In the genomic region with DNA sequence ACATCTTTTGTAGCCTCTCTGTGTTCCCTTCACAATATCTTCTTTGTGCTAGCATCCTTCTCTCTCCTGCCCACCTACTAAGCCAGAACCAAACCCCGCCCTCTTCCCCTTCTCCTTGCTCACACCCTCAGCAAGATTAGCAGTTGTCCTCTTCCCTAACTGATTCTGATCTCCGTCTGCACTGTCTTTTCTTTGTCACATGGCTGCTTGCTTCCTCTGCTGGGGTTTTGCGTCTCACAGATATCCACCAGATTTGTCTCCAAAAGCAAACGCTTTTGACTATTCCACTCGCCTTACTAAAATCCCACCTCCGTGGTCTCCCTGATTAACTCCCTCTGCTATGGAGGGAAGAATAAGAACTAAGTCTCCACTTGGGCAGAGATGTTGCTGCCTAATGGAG, we compare ENCODE assay signal across 22 mouse cellular contexts. TPM values are rescaled to one million over a fixed set of nuclear protein-coding genes. Genes with fewer than 3 reads are reported as not detected.
"Had no signal": no experiment of that assay in that cellular context is flagged by ENCODE, and none has a peak within 500 bp of the region (broad histone marks: within the 10 kb centered on the region; RNA-seq: fewer than 3 reads in every experiment).

No protein-coding gene starts in this region.

- H3K4me1 ChIP-seq: neural tube, embryonic 13.5 days; neural tube, embryonic 15.5 days; stomach, embryonic 15.5 days had no signal

- H3K27ac ChIP-seq: neural tube, embryonic 13.5 days; neural tube, embryonic 15.5 days; stomach, embryonic 15.5 days; stomach, postnatal 0 days had no signal

- DNase-seq: retina, postnatal 1 day; right cerebral cortex, adult 18-20 months; right cerebral cortex, postnatal 14 days; right cerebral cortex, postnatal 25 days; right cerebral cortex, postnatal 4 days; spleen, adult 18-20 months; thymus, adult 18-20 months; thymus, adult 2 months; thymus, postnatal 14 days; thymus, postnatal 25 days; thymus, postnatal 36 days; thymus, postnatal 4 days had no signal

- H3K36me3 ChIP-seq: neural tube, embryonic 13.5 days; neural tube, embryonic 15.5 days; stomach, embryonic 15.5 days had no signal

- H3K4me3 ChIP-seq: neural tube, embryonic 13.5 days; neural tube, embryonic 15.5 days; stomach, embryonic 15.5 days had no signal

- H3K9me3 ChIP-seq: neural tube, embryonic 13.5 days; neural tube, embryonic 15.5 days; stomach, embryonic 15.5 days had no signal

- H3K27me3 ChIP-seq: neural tube, embryonic 15.5 days; stomach, embryonic 15.5 days had no signal

- H3K9ac ChIP-seq: neural tube, embryonic 13.5 days; neural tube, embryonic 15.5 days; stomach, embryonic 15.5 days had no signal

RNA-seq across cellular contexts. Expression of a gene that starts 34.0 kb away (rescaled TPM):
- polyA plus RNA-seq: neural tube, embryonic 14.5 days; small intestine, adult 2 months; spleen, adult 2 months; stomach, embryonic 14.5 days; stomach, embryonic 15.5 days; stomach, embryonic 16.5 days; stomach, postnatal 0 days; thymus, postnatal 0 days had no signal
